Mouse (Mus musculus): ENCODE measurements around the gene Vstm2a.

DNA sequence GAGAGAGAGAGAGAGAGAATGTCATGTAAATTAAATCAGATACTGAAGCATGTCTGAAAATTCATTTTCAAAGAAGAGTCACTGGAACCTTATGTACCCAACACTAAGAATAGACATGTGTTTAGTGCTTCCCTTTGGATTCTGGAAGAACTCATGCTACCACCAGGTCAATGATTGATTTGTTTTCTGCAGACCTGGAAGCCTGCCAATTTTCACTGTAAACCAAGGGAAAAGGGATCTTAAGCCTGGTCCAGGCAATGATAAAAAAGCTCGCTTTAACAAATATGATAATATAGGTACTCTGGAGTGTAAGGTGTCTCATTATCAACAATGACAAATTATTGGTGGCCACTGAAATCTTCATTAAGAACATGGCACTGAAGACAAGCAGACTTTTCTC is 32.9 kb downstream of the Vstm2a start:
- TF ChIP-seq CHD2 (IDR thresholded peaks at IDR 0.05; ENCODE audit: low read depth, low read length) (no peak), HCFC1 (IDR thresholded peaks at IDR 0.05; ENCODE audit: borderline replicate concordance, insufficient read depth, low read length) (no peak), MAFK (IDR thresholded peaks at IDR 0.05; ENCODE audit: insufficient read depth, low read depth, low read length) (no peak), ZNF384 (IDR thresholded peaks at IDR 0.05; ENCODE audit: low read depth, low read length) (no peak)

All from ES-E14 (cell line).